Mouse (Mus musculus) small intestine, adult 2 months (tissue): Measurements from ENCODE around the gene Fam32a. TPM values are rescaled to one million over a fixed set of nuclear protein-coding genes. Genes with fewer than 3 reads are reported as not detected.

Experiments
- H3K27ac ChIP-seq: fragments of 200-500 bp; 2 replicates; pipeline ENCODE4 v1.5.1; 2012; ENCODE audit warnings: low read depth, low read length, control low read depth, inconsistent platforms; ENCODE audit not compliant: insufficient read depth
- H3K27me3 ChIP-seq: fragments of 200-500 bp; 2 replicates; pipeline ENCODE4 v1.6.1; 2012; ENCODE audit warnings: mild to moderate bottlenecking, moderate library complexity, low read length, inconsistent platforms; ENCODE audit not compliant: control insufficient read depth, insufficient read depth
- H3K36me3 ChIP-seq: fragments of 200-500 bp; 2 replicates; pipeline ENCODE4 v1.6.1; 2012; ENCODE audit warnings: mild to moderate bottlenecking, low read length, control low read depth, inconsistent platforms; ENCODE audit not compliant: control insufficient read depth, insufficient read depth
- H3K4me1 ChIP-seq: fragments of 200-500 bp; 2 replicates; pipeline ENCODE4 v1.6.1; 2012; ENCODE audit warnings: low read length, inconsistent platforms, mixed read lengths; ENCODE audit not compliant: control insufficient read depth, insufficient read depth, insufficient read length
- H3K4me3 ChIP-seq: fragments of 200-500 bp; 2 replicates; pipeline ENCODE4 v1.5.1; 2012; ENCODE audit warnings: low read depth, mild to moderate bottlenecking, control low read depth, inconsistent platforms, low read length, moderate library complexity
- CTCF ChIP-seq: fragments of 200-500 bp; IDR thresholded peaks from 2 replicates; pipeline ENCODE4 v1.5.1; 2012; ENCODE audit warnings: low read depth, mild to moderate bottlenecking, control low read depth, inconsistent platforms, low read length, moderate library complexity, mixed read lengths; ENCODE audit not compliant: insufficient replicate concordance, insufficient read length; ENCODE audit errors: extremely low read depth
- POLR2A ChIP-seq: fragments of 200-500 bp; IDR thresholded peaks from 2 replicates; pipeline ENCODE4 v1.6.1; 2012; ENCODE audit warnings: low read depth, mild to moderate bottlenecking, control low read depth, inconsistent platforms, low read length, moderate library complexity
- WGBS: fragments of 180-500 bp; shearing (Covaris S2); methylation state at CpG from one replicate; pipeline ENCODE4 v1.1.7; 2018; 5-methylcytosine and 5-hydroxymethylcytosine counted together
- polyA plus RNA-seq: library from polyadenylated mRNA; depleted of rRNA; stranded (reverse); fragments of >200 nt; gene quantifications from 2 replicates; pipeline ENCODE4 v1.2.3, GENCODE M21; 2012

Fam32a gene
- polyA plus RNA-seq, 1 experiment: 35.5 TPM

DNA sequence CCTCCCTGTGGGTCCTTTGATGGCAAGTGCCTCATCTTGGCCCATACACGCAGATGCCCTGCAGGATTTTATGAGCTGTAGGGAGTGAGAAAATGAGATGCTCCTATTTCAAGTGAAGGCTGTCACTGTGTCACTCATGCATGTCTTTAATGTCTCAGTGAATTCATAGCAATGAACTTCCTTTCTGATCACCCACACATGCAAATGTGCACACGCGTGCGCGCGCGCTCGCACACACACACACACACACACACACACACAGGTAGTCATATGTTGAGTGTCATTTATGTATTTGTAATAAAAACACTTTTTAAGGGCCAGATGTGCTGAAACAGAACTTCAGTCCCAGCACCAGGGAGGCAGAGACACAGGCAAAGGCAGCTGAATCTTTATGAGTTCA, 47.6 kb downstream of the Fam32a start:
- Histone ChIP-seq H3K36me3 (no peaks in the 10 kb centered on the region), H3K4me3 (no peak overlapping the region), H3K4me1 (peaks cover 2% of the 10 kb centered on the region), H3K27me3 (no peaks in the 10 kb centered on the region), H3K27ac (no peak overlapping the region)
- 97% methylated on average over 8 of the region's 8 CpGs for WGBS
- TF ChIP-seq CTCF (no peak), POLR2A (no peak)

DNA sequence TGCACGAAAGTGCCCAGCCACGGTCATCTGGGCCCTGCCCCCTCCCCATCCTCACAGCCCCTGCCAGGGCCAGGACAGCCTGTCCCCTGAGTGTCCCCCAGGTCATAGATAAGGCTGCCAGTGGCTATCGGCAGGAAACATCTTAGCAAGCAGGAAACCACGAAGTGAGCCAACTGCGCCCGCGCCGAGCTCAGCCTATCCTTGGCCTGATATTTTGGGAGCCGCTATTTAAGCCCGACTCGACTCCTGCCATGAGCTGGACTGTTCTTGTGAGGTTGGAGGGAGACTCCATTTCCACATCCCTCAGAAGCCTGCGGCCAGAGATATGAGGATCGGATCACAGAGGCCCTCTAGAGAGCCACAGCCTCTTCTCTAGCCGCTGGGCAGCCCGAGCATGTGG, 48.8 kb downstream of the Fam32a start:
- 64% methylated on average over 15 of the region's 15 CpGs for WGBS
- peak overlapping the region; percentile 60 for H3K27ac ChIP-seq

DNA sequence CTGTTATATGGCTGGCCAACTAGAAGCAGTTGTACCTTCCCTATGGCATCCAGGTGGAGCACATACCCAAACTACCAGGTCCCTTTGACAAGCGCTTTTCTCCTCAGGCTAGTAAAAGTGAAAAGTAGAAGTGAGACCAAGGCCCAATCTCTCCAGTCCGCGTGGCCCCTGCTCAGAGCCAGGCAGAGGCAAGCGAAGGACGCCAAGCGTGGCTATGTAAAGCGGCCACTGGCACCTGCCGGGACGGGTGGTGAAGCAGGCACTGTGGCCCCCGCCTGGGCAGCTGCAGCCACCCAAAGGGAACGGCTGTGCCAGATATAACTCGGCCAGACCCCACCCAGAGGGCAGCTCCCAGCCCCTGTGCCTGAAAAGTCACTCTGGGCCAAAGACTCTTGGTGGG, 51.1 kb downstream of the Fam32a start:
- H3K4me1 ChIP-seq: no peaks in the 10 kb centered on the region; the same call in 1 of the 2 replicates
- H3K27ac ChIP-seq: no peak overlapping the region
- no peaks in the 10 kb centered on the region for H3K27me3 ChIP-seq
- no peak overlapping the region for H3K4me3 ChIP-seq
- TF ChIP-seq CTCF (no peak), POLR2A (no peak)
- 88% methylated on average over 12 of the region's 12 CpGs for WGBS
- H3K36me3 ChIP-seq: no peaks in the 10 kb centered on the region

More for the DNA sequence above, 48.8 kb downstream of the Fam32a start:
- H3K27me3 ChIP-seq: no peaks in the 10 kb centered on the region
- H3K4me3 ChIP-seq: no peak overlapping the region
- TF ChIP-seq POLR2A: no peak
- H3K4me1 ChIP-seq: peaks cover 2% of the 10 kb centered on the region
- H3K36me3 ChIP-seq: no peaks in the 10 kb centered on the region

DNA sequence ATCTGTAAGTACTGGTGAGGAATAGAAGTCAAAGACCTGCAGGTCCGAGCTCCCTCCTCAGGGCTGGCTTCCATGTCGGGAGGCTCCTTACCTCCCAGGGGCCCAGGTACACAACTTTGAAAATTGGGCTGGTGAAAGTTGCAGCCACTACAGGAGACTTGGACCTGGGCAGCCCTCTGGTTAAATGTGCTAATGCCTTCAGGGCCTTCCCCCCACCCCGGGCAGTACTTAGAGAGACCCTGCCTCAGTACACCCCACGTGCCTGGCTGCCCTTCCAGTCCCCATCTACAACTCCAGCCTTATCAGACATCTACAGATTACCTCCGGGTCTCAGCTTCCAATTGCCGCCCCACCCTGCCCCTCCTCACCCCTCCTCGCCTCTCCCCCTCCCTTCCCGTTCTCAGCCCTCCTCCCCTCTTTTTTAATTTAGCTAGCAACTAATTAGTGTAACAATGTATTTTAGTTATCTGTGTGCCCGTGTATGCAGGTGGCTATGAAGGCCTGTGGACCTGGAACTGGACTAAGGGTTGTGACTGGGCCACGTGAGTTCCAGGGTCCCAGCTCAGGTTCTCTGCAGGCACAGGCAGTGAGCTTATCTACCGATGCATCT, 51.6 kb downstream of the Fam32a start:
- Histone ChIP-seq H3K4me1 (no peaks in the 10 kb centered on the region; the same call in 1 of the 2 replicates), H3K27me3 (no peaks in the 10 kb centered on the region), H3K27ac (no peak overlapping the region), H3K4me3 (no peak overlapping the region), H3K36me3 (no peaks in the 10 kb centered on the region)
- WGBS: 59% methylated on average over 11 of the region's 11 CpGs
- TF ChIP-seq CTCF: no peak
- TF ChIP-seq POLR2A: no peak

DNA sequence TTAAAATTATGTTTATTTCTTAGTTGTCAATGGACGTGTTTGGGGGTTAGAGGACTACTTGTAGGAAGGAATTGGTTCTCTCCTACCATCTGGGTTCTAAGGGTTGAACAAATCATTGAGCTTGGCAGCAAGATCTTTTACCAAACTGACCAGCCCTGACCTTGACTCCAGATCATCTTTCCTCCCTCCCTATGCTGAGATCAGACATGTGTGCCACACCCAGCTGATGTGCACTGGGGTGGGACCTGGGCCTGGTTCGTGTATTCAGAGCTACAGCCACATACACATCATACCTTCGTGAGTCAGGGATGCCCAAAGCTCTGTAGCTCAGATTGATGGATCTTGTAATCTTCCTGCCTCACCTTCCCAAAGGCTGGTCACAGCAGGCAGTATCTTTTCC, 52.2 kb downstream of the Fam32a start:
- 66% methylated on average over 3 of the region's 3 CpGs for WGBS
- H3K27ac ChIP-seq: no peak overlapping the region
- no peaks in the 10 kb centered on the region for H3K36me3 ChIP-seq
- H3K4me1 ChIP-seq: no peaks in the 10 kb centered on the region; the same call in 1 of the 2 replicates
- H3K4me3 ChIP-seq: no peak overlapping the region
- TF ChIP-seq CTCF (no peak), POLR2A (no peak)
- H3K27me3 ChIP-seq: no peaks in the 10 kb centered on the region

DNA sequence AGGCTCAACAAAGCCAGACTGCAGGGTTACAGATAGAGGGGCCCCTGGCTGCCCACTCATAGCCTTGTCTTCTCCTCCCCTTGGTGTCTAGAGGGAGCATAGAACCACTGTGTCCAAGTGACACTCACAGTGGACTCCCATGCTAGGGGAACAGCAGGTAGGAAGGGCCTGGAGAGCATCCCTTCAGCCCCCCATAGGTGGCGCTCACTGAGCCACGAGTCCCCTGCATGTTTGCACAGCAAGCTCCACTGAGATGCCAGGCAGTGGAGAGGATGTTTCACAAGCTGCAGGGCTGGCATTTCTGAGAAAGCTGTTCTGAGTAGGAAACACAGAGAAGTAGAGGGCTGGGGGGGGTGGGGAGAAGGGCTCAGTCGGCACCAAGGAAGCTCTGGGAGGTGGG, 52.8 kb downstream of the Fam32a start:
- H3K36me3 ChIP-seq: no peaks in the 10 kb centered on the region
- no peak overlapping the region for H3K27ac ChIP-seq
- H3K4me3 ChIP-seq: no peak overlapping the region
- H3K4me1 ChIP-seq: no peaks in the 10 kb centered on the region; the same call in 1 of the 2 replicates
- TF ChIP-seq CTCF (peak; percentile 44), POLR2A (no peak)
- WGBS: 19% methylated on average over 3 of the region's 3 CpGs
- H3K27me3 ChIP-seq: no peaks in the 10 kb centered on the region

DNA sequence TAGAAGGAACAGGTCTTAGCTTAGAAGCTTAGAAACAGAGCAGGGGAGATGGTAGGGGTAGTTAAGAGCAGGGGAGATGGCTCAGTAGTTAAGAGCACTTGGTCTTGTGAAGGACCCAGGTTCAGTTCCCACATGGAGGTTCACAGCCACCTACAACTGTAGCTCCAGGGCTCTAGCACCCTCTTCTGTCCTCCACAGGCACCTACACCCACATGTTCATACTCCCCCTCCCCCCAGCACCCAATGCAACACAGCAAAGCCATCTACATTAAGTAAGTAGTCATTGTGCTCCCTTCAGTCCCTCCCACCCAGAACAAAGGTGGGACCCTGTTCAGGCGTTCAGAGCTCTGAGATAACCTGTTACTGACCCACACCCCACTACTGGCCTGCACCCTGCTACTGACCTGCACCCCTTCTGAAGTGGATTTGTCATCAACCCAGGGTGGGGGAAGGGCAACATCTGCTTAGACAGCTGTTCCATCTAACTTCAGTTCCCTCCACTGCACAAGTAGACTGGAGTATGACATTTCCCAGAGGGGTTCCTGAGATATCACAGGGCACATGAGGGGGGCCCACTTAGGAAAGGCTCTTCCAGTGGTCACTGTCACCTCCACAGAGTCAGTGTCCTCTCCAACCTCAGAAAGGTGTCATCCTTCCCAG, 53.7 kb downstream of the Fam32a start:
- Histone ChIP-seq H3K27ac (no peak overlapping the region), H3K27me3 (no peaks in the 10 kb centered on the region), H3K4me1 (no peaks in the 10 kb centered on the region; the same call in 1 of the 2 replicates), H3K4me3 (no peak overlapping the region), H3K36me3 (no peaks in the 10 kb centered on the region)
- WGBS: 80% methylated on average over 1 of the region's 1 CpGs
- TF ChIP-seq CTCF (no peak), POLR2A (no peak)
